Mouse (Mus musculus) adrenal gland, adult 10 weeks (tissue): ENCODE data around the gene Fgf14. TPM values are rescaled to one million over a fixed set of nuclear protein-coding genes. Genes with fewer than 3 reads are reported as not detected.

Source experiments
- polyA plus RNA-seq: library from polyadenylated mRNA; stranded (reverse); fragments of 350-450 nt; fragmentation: Illumina TruSeq; extraction: RNeasy Lipid Tissue Mini Kit (QIAGEN cat#74804); gene quantifications from one replicate; pipeline ENCODE4 v1.2.3, GENCODE M21; 2014; ENCODE audit warnings: low read depth, low replicate concordance

Gene Fgf14
- 4.2 TPM for polyA plus RNA-seq

DNA sequence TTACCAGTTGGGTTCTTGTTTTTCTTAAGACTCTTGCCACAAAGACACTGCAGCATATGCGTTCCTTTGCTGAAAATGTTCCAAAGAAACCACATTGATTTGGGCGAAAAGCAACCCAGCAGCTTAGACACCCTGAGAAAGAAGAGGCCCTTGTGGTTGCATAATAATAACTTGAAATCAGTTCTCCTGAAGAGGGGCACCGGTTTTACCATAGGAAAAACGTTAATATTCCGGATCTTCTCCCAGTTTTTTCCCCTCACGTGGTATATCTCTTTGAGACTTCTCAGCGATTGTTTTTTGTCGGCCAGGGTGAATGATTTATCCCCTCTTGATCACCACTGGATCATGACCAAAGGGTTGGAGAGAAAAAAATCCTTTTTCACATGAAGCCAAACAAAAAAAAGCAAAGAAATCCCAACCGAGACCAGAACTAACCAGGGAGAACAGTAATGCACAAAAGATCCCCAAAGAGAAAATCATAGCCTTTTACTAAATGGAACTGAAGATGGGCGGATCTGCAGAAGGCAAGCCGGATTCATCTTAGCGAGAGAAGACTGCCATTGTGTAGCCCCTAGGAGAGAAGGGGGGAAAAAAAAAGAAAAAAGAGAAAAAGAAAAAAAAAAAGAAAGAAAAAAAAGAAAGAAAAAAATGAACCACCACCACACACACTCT lies at the start of gene Fgf14:
Gene Fgf14, minus strand, starts transcription at position 622 of the 672 bp plus-strand sequence.

